Mouse (Mus musculus) cerebellum, adult (tissue): ENCODE data around the gene Ebi3.

ENCODE experiments used
- ATAC-seq: cut with Nextera tagmentation; 2 replicates; pipeline ENCODE4 v1.9.2; 2017; ENCODE audit warnings: mild to moderate bottlenecking, moderate library complexity, mixed read lengths; ENCODE audit not compliant: insufficient number of reproducible peaks, low FRiP score, low TSS enrichment

The Ebi3 gene

GRCm38 (mm10) chr17:55990278-55990898 is 37.9 kb downstream of the Ebi3 start:
- no peak for ATAC-seq

- peak; percentile 42; the same call in 1 of the 2 replicates for ATAC-seq
Observed at GRCm38 (mm10) chr17:55996007-55996406, 43.6 kb downstream of the Ebi3 start.

- no peak for ATAC-seq
Observed at GRCm38 (mm10) chr17:55999794-56000499, 47.5 kb downstream of the Ebi3 start.

GRCm38 (mm10) chr17:56003000-56003399 is 50.6 kb downstream of the Ebi3 start:
- no peak for ATAC-seq

GRCm38 (mm10) chr17:56005415-56006061 is 53.1 kb downstream of the Ebi3 start, which contains the start of the genes Stap2 and Mpnd:
Gene Stap2 (minus strand): TSS chr17:56005584.
Gene Mpnd (plus strand): TSS chr17:56005711.
- ATAC-seq, result no peak
